Mouse (Mus musculus): ENCODE measurements around the gene Adh7. TPM values are rescaled to one million over a fixed set of nuclear protein-coding genes. Genes with fewer than 3 reads are reported as not detected.

The Adh7 gene
- total and polyA plus RNA-seq, 3 experiments: not detected

GRCm38 (mm10) chr3:138244338-138244874, 26.8 kb downstream of the Adh7 start:
- H3K27me3 ChIP-seq (replicated peaks): no peaks in the 10 kb centered on the region
- no peak overlapping the region for H3K9ac ChIP-seq (ENCODE audit: insufficient read depth, low read depth)
- H3K4me2 ChIP-seq (ENCODE audit: insufficient read depth, low read depth, poor library complexity, severe bottlenecking): no peak overlapping the region
- no peaks in the 10 kb centered on the region for H3K4me1 ChIP-seq (ENCODE audit: control insufficient read depth in 1 of 2, insufficient read depth in 2 of 2)
- no peaks in the 10 kb centered on the region for H3K79me2 ChIP-seq (replicated peaks; ENCODE audit: control insufficient read depth, extremely low read depth, insufficient read depth, poor library complexity, severe bottlenecking)
- H3K4me3 ChIP-seq (replicated peaks in 1 of 3; ENCODE audit: low read depth in 2 of 3, low read length in 2 of 3, poor library complexity in 1 of 3): no peak overlapping the region
- TF ChIP-seq E2F4 (IDR thresholded peaks at IDR 0.05; ENCODE audit: insufficient replicate concordance, low read depth, low read length): no peak
- no peak for TF ChIP-seq RCOR1 (conservative IDR thresholded peaks at IDR 0.05; ENCODE audit: low read depth, low read length)
- TF ChIP-seq CTCF (conservative IDR thresholded peaks at IDR 0.05 in 1 of 2, IDR thresholded peaks at IDR 0.05 in 1 of 2; ENCODE audit: low read depth in 2 of 2, low read length in 2 of 2): no peak
- TF ChIP-seq JUN (IDR thresholded peaks at IDR 0.05; ENCODE audit: insufficient read depth, low read depth, low read length): no peak
- no peak for TF ChIP-seq MAFK (IDR thresholded peaks at IDR 0.05; ENCODE audit: insufficient replicate concordance, low read length)
- no peak for TF ChIP-seq ZKSCAN1 (IDR thresholded peaks at IDR 0.05; ENCODE audit: borderline replicate concordance, low read depth, low read length)
- TF ChIP-seq PAX5 (IDR thresholded peaks at IDR 0.05; ENCODE audit: low read length): no peak
- TF ChIP-seq KAT2A (IDR thresholded peaks at IDR 0.05; ENCODE audit: insufficient replicate concordance, low read length): no peak
- TF ChIP-seq EP300 (IDR thresholded peaks at IDR 0.05; ENCODE audit: low read length): no peak
- no peak for TF ChIP-seq NRF1 (IDR thresholded peaks at IDR 0.05; ENCODE audit: low read depth, low read length)
- dilution Hi-C loops (cut with MboI; ENCODE audit: extremely low pct_ligation_motif_present, extremely low pct_unique_long_range_greater_than_20kb, low sequenced_read_pairs): no loop called here
- in situ Hi-C loops (cut with MboI; ENCODE audit: low pct_ligation_motif_present, low pct_unique_long_range_greater_than_20kb, low sequenced_read_pairs): no loop called here
- no peaks in the 10 kb centered on the region for H3K36me3 ChIP-seq (replicated peaks in 1 of 2; ENCODE audit: control insufficient read depth in 1 of 2, insufficient read depth in 1 of 2, low read length in 1 of 2)
- no peaks in the 10 kb centered on the region for H3K9me3 ChIP-seq (replicated peaks; ENCODE audit: low read length)
- H3K27ac ChIP-seq (ENCODE audit: insufficient read depth, low read depth): no peak overlapping the region
- DNase-seq (ENCODE audit: extremely low read depth): no peak

GRCm38 (mm10) chr3:138246511-138247020, 29.0 kb downstream of the Adh7 start:
- TF ChIP-seq EP300 (IDR thresholded peaks at IDR 0.05; ENCODE audit: low read length): no peak
- no peak for TF ChIP-seq JUN (IDR thresholded peaks at IDR 0.05; ENCODE audit: insufficient read depth, low read depth, low read length)
- TF ChIP-seq HCFC1 (IDR thresholded peaks at IDR 0.05; ENCODE audit: low read depth, low read length): no peak
- TF ChIP-seq NRF1 (IDR thresholded peaks at IDR 0.05; ENCODE audit: low read depth, low read length): no peak
- no peak for TF ChIP-seq ZC3H11A (IDR thresholded peaks at IDR 0.05; ENCODE audit: low read depth, low read length)
- DNase-seq (ENCODE audit: extremely low read depth): no peak
- Histone ChIP-seq H3K4me3 (replicated peaks in 1 of 3; ENCODE audit: low read depth in 2 of 3, low read length in 2 of 3, poor library complexity in 1 of 3) (no peak overlapping the region), H3K9me3 (replicated peaks; ENCODE audit: low read length) (no peaks in the 10 kb centered on the region), H3K27me3 (replicated peaks) (no peaks in the 10 kb centered on the region), H3K27ac (ENCODE audit: insufficient read depth, low read depth) (no peak overlapping the region), H3K36me3 (replicated peaks in 1 of 2; ENCODE audit: control insufficient read depth in 1 of 2, insufficient read depth in 1 of 2, low read length in 1 of 2) (no peaks in the 10 kb centered on the region), H3K9ac (ENCODE audit: insufficient read depth, low read depth) (no peak overlapping the region), H3K79me2 (replicated peaks; ENCODE audit: control insufficient read depth, extremely low read depth, insufficient read depth, poor library complexity, severe bottlenecking) (no peaks in the 10 kb centered on the region), H3K4me2 (ENCODE audit: insufficient read depth, low read depth, poor library complexity, severe bottlenecking) (no peak overlapping the region), H3K4me1 (ENCODE audit: control insufficient read depth in 1 of 2, insufficient read depth in 2 of 2) (no peaks in the 10 kb centered on the region)
- in situ Hi-C loops (cut with MboI; ENCODE audit: low pct_ligation_motif_present, low pct_unique_long_range_greater_than_20kb, low sequenced_read_pairs) (no loop called here), dilution Hi-C loops (cut with MboI; ENCODE audit: extremely low pct_ligation_motif_present, extremely low pct_unique_long_range_greater_than_20kb, low sequenced_read_pairs) (no loop called here)

- no peaks in the 10 kb centered on the region for H3K4me1 ChIP-seq (ENCODE audit: control insufficient read depth in 1 of 2, insufficient read depth in 2 of 2)
- no peaks in the 10 kb centered on the region for H3K27me3 ChIP-seq (replicated peaks)
- no peaks in the 10 kb centered on the region for H3K79me2 ChIP-seq (replicated peaks; ENCODE audit: control insufficient read depth, extremely low read depth, insufficient read depth, poor library complexity, severe bottlenecking)
- dilution Hi-C loops (cut with MboI; ENCODE audit: extremely low pct_ligation_motif_present, extremely low pct_unique_long_range_greater_than_20kb, low sequenced_read_pairs) (no loop called here), in situ Hi-C loops (cut with MboI; ENCODE audit: low pct_ligation_motif_present, low pct_unique_long_range_greater_than_20kb, low sequenced_read_pairs) (no loop called here)
- no peak overlapping the region for H3K27ac ChIP-seq (ENCODE audit: insufficient read depth, low read depth)
- TF ChIP-seq ZC3H11A (IDR thresholded peaks at IDR 0.05; ENCODE audit: low read depth, low read length) (no peak), CTCF (conservative IDR thresholded peaks at IDR 0.05 in 1 of 2, IDR thresholded peaks at IDR 0.05 in 1 of 2; ENCODE audit: low read depth in 2 of 2, low read length in 2 of 2) (no peak), KAT2A (IDR thresholded peaks at IDR 0.05; ENCODE audit: insufficient replicate concordance, low read length) (no peak)
- H3K36me3 ChIP-seq (replicated peaks in 1 of 2; ENCODE audit: control insufficient read depth in 1 of 2, insufficient read depth in 1 of 2, low read length in 1 of 2): no peaks in the 10 kb centered on the region
- no peaks in the 10 kb centered on the region for H3K9me3 ChIP-seq (replicated peaks; ENCODE audit: low read length)
- H3K9ac ChIP-seq (ENCODE audit: insufficient read depth, low read depth): no peak overlapping the region
- DNase-seq (ENCODE audit: extremely low read depth): no peak
- no peak overlapping the region for H3K4me2 ChIP-seq (ENCODE audit: insufficient read depth, low read depth, poor library complexity, severe bottlenecking)
- H3K4me3 ChIP-seq (replicated peaks in 1 of 3; ENCODE audit: low read depth in 2 of 3, low read length in 2 of 3, poor library complexity in 1 of 3): no peak overlapping the region
Observed at GRCm38 (mm10) chr3:138247241-138247640, 29.7 kb downstream of the Adh7 start.
